Mouse (Mus musculus) megakaryocyte progenitor cell, adult 5-6 weeks (primary cell): ENCODE results near the gene Krt34. TPM values are rescaled to one million over a fixed set of nuclear protein-coding genes. Genes with fewer than 3 reads are reported as not detected.

Source experiments
- ATAC-seq: replicated peaks from 2 replicates; pipeline ENCODE4 v1.8.0; 2016; ENCODE audit warnings: mild to moderate bottlenecking, moderate TSS enrichment, inconsistent platforms; ENCODE audit not compliant: poor library complexity
- total RNA-seq, 2 experiments: library from RNA; stranded (forward) in 1 of 2; stranded (reverse) in 1 of 2; fragments of 157-497, 149-512 nt in 1 of 2; fragments of 200-1000 nt in 1 of 2; gene quantifications; 2 replicates each; pipeline versions ENCODE4 v1.2.3 to v1.2.4; 2015 to 2017

Gene Krt34
- total RNA-seq (2015): not detected in 2 replicates
- not detected in 2 replicates for total RNA-seq (2017)

- ATAC-seq: no peak
Observed at GRCm38 (mm10) chr11:100041454-100041853, at the start of gene Krt34. Krt34 (minus strand) TSS chr11:100041554.

- no peak for ATAC-seq
Observed at GRCm38 (mm10) chr11:100088378-100089025, 47.1 kb upstream of the Krt34 start.

GRCm38 (mm10) chr11:100087861-100088260, 46.5 kb upstream of the Krt34 start, which contains the start of gene Krt32:
Krt32 (minus strand) TSS chr11:100088226.
- no peak for ATAC-seq

GRCm38 (mm10) chr11:100073873-100074272, 32.5 kb upstream of the Krt34 start:
- ATAC-seq: no peak

GRCm38 (mm10) chr11:100067293-100068036, 26.1 kb upstream of the Krt34 start:
- ATAC-seq: no peak

- no peak for ATAC-seq
Observed at GRCm38 (mm10) chr11:100066236-100067010, 25.1 kb upstream of the Krt34 start.

- ATAC-seq: no peak
Observed at GRCm38 (mm10) chr11:100058875-100059274, 17.5 kb upstream of the Krt34 start.

- ATAC-seq: no peak
Observed at GRCm38 (mm10) chr11:100055686-100056655, 14.6 kb upstream of the Krt34 start.

- ATAC-seq: no peak
Observed at GRCm38 (mm10) chr11:100050451-100050850, 9.1 kb upstream of the Krt34 start, which contains the start of gene Krt31. Krt31 (minus strand) TSS chr11:100050551.

- no peak for ATAC-seq
Observed at GRCm38 (mm10) chr11:100047193-100047592, 5.8 kb upstream of the Krt34 start.

GRCm38 (mm10) chr11:100046303-100046866, 5.0 kb upstream of the Krt34 start:
- ATAC-seq: no peak

GRCm38 (mm10) chr11:100029768-100030167, 11.6 kb downstream of the Krt34 start, which contains the start of gene Krt33b:
Krt33b (minus strand) TSS chr11:100029868.
- no peak for ATAC-seq

- no peak for ATAC-seq
Observed at GRCm38 (mm10) chr11:100021438-100021837, 19.9 kb downstream of the Krt34 start.

GRCm38 (mm10) chr11:100019466-100019865, 21.9 kb downstream of the Krt34 start:
- ATAC-seq: no peak

- ATAC-seq: no peak
Observed at GRCm38 (mm10) chr11:100016112-100016511, 25.2 kb downstream of the Krt34 start, which contains the start of gene Krt33a. Krt33a (minus strand) TSS chr11:100016212.

- ATAC-seq: no peak
Observed at GRCm38 (mm10) chr11:100013691-100014171, 27.6 kb downstream of the Krt34 start.

- no peak for ATAC-seq
Observed at GRCm38 (mm10) chr11:100010682-100011081, 30.7 kb downstream of the Krt34 start.

- ATAC-seq: no peak
Observed at GRCm38 (mm10) chr11:100008336-100008735, 33.0 kb downstream of the Krt34 start.

GRCm38 (mm10) chr11:100006624-100007023, 34.7 kb downstream of the Krt34 start:
- ATAC-seq: no peak

GRCm38 (mm10) chr11:100005905-100006304, 35.4 kb downstream of the Krt34 start:
- no peak for ATAC-seq
